Mouse (Mus musculus) liver, embryonic 14.5 days (tissue): ENCODE measurements around the gene Ldlrap1. TPM values are rescaled to one million over a fixed set of nuclear protein-coding genes. Genes with fewer than 3 reads are reported as not detected.
A peak's percentile ranks its signal among the peaks of the same experiment; 100 is the strongest.

ENCODE experiments used
- ATAC-seq: fragments of 200-750 bp; cut with Nextera tagmentation; 2 replicates; pipeline ENCODE4 v1.8.0; 2017; ENCODE audit warnings: moderate number of reproducible peaks, mild to moderate bottlenecking, moderate library complexity; ENCODE audit not compliant: insufficient read depth
- DNase-seq, 3 experiments: peaks; one replicate each; pipeline ENCODE4 v3.0.0-alpha.2; 2012 to 2013; ENCODE audit warnings: low read depth in 3 of 3, low spot score in 3 of 3
- H3K27ac ChIP-seq: fragments of 300-500 bp; sonication (generic); 2 replicates; pipeline ENCODE4 v1.5.1; 2014; ENCODE audit warnings: moderate library complexity, mild to moderate bottlenecking, control low read depth, inconsistent platforms
- H3K27me3 ChIP-seq: fragments of 300-500 bp; sonication (generic); 2 replicates; pipeline ENCODE4 v1.6.1; 2014; ENCODE audit warnings: mild to moderate bottlenecking, low read length, moderate library complexity; ENCODE audit not compliant: control insufficient read depth, insufficient read depth
- H3K36me3 ChIP-seq: fragments of 300-500 bp; sonication (generic); replicated peaks from 2 replicates; pipeline ENCODE4 v1.6.1; 2014; ENCODE audit warnings: low read depth; ENCODE audit not compliant: control insufficient read depth, insufficient read depth
- H3K4me1 ChIP-seq, 2 experiments: fragments of 200-500 bp in 1 of 2; fragments of 300-500 bp in 1 of 2; sonication (generic) in 1 of 2; replicated peaks; 2 replicates each; pipeline ENCODE4 v1.6.1; 2012 to 2014; ENCODE audit warnings: antibody characterized with exemption in 1 of 2, inconsistent platforms in 1 of 2, low read length in 1 of 2; ENCODE audit not compliant: control insufficient read depth in 2 of 2, insufficient read depth in 2 of 2
- H3K4me2 ChIP-seq: fragments of 300-500 bp; sonication (generic); 2 replicates; pipeline ENCODE4 v1.6.1; 2014; ENCODE audit warnings: low read depth, mild to moderate bottlenecking, control low read depth, moderate library complexity
- H3K4me3 ChIP-seq, 2 experiments: fragments of 200-500 bp in 1 of 2; fragments of 300-500 bp in 1 of 2; sonication (generic) in 1 of 2; 2 replicates each; pipeline ENCODE4 v1.5.1; 2012 to 2014; ENCODE audit warnings: low read depth in 2 of 2, low read length in 2 of 2, mild to moderate bottlenecking in 2 of 2, control low read depth in 1 of 2, inconsistent platforms in 1 of 2, moderate library complexity in 1 of 2; ENCODE audit not compliant: insufficient read depth in 1 of 2
- H3K9ac ChIP-seq: fragments of 300-500 bp; sonication (generic); replicated peaks from 2 replicates; pipeline ENCODE4 v1.6.1; 2014; ENCODE audit warnings: mild to moderate bottlenecking, control low read depth, moderate library complexity
- H3K9me3 ChIP-seq: fragments of 300-500 bp; sonication (generic); 2 replicates; pipeline ENCODE4 v1.6.1; 2016; ENCODE audit warnings: low read length, mixed read lengths; ENCODE audit not compliant: control insufficient read depth
- CTCF ChIP-seq: IDR thresholded peaks from 2 replicates; pipeline ENCODE4 v1.5.1; 2016; ENCODE audit warnings: antibody characterized with exemption, low read depth, control low read depth
- EP300 ChIP-seq: IDR thresholded peaks from 2 replicates; pipeline ENCODE4 v1.6.1; 2016; ENCODE audit warnings: antibody characterized with exemption, low read depth
- WGBS: fragments of 180-500 bp; shearing (Covaris S2); extraction: QIAGEN DNeasy Blood & Tissue Kit; methylation state at CpG from one replicate; pipeline ENCODE4 v1.1.7; 2014; ENCODE audit not compliant: insufficient replicate concordance; 5-methylcytosine and 5-hydroxymethylcytosine counted together
- polyA plus RNA-seq, 2 experiments: library from polyadenylated mRNA; depleted of rRNA in 1 of 2; stranded (reverse) in 1 of 2; unstranded in 1 of 2; fragments of >200 nt; fragmentation: Nextera tagmentation in 1 of 2; extraction: Ambion mirVana in 1 of 2; gene quantifications; 2 replicates each; pipeline versions ENCODE4 v1.2.1 to v1.2.3; 2012 to 2014

Ldlrap1 gene
- polyA plus RNA-seq (2012; rRNA removed): 7.0 and 9.1 TPM in 2 replicates
- polyA plus RNA-seq (2014; fragmentation: Nextera tagmentation; extraction: Ambion mirVana): 13.4 and 19.2 TPM in 2 replicates

- no peak for TF ChIP-seq EP300
- Histone ChIP-seq H3K9me3 (no peaks in the 10 kb centered on the region), H3K9ac (peak within 1 kb of the TSS; percentile 82), H3K4me2 (peak within 1 kb of the TSS; percentile 97), H3K4me1 (peaks cover 45% of the 10 kb centered on the region in 2 experiments), H3K4me3 (peak within 1 kb of the TSS; percentile 60 to 83), H3K27me3 (no peaks in the 10 kb centered on the region), H3K27ac (peak within 1 kb of the TSS; percentile 30), H3K36me3 (no peaks in the 10 kb centered on the region)
- peak; percentile 78 for ATAC-seq
- peak; percentile 66 to 68 (median 67) for DNase-seq
- under 1% methylated on average over 78 of the region's 80 CpGs for WGBS
Observed at GRCm38 (mm10) chr4:134767426-134768225, at the start of gene Ldlrap1. Gene Ldlrap1 (minus strand): TSS chr4:134768024.

- no peak for ATAC-seq
- no peak overlapping the region for H3K27ac ChIP-seq
- WGBS: 89% methylated on average over 4 of the region's 4 CpGs
Observed at GRCm38 (mm10) chr4:134814229-134814571, 46.4 kb upstream of the Ldlrap1 start.

GRCm38 (mm10) chr4:134813406-134814228, 45.8 kb upstream of the Ldlrap1 start:
- no peak overlapping the region for H3K27ac ChIP-seq
- H3K36me3 ChIP-seq: peaks cover 33% of the 10 kb centered on the region
- ATAC-seq (no peak), DNase-seq (no peak)
- no peaks in the 10 kb centered on the region for H3K27me3 ChIP-seq
- H3K9me3 ChIP-seq: no peaks in the 10 kb centered on the region
- no peaks in the 10 kb centered on the region for H3K4me1 ChIP-seq
- TF ChIP-seq CTCF (no peak), EP300 (no peak)
- WGBS: 87% methylated on average over 17 of the region's 17 CpGs
- H3K9ac ChIP-seq: no peak overlapping the region
- H3K4me2 ChIP-seq: no peak overlapping the region
- no peak overlapping the region for H3K4me3 ChIP-seq

More at GRCm38 (mm10) chr4:134814229-134814571, 46.4 kb upstream of the Ldlrap1 start:
- no peaks in the 10 kb centered on the region for H3K27me3 ChIP-seq
- H3K4me3 ChIP-seq: no peak overlapping the region
- H3K9ac ChIP-seq: no peak overlapping the region
- no peaks in the 10 kb centered on the region for H3K4me1 ChIP-seq
- no peak for DNase-seq
- peaks cover 27% of the 10 kb centered on the region for H3K36me3 ChIP-seq
- H3K9me3 ChIP-seq: no peaks in the 10 kb centered on the region
- TF ChIP-seq EP300 (no peak), CTCF (no peak)
- no peak overlapping the region for H3K4me2 ChIP-seq

- no peak for DNase-seq
Observed at GRCm38 (mm10) chr4:134804765-134805164, 36.9 kb upstream of the Ldlrap1 start.

GRCm38 (mm10) chr4:134802765-134803164, 34.9 kb upstream of the Ldlrap1 start:
- no peak overlapping the region for H3K4me2 ChIP-seq
- H3K9me3 ChIP-seq: no peaks in the 10 kb centered on the region
- H3K4me3 ChIP-seq: no peak overlapping the region
- H3K27me3 ChIP-seq: no peaks in the 10 kb centered on the region
- H3K4me1 ChIP-seq: no peaks in the 10 kb centered on the region; a peak in 1 of 4 replicates
- no peak overlapping the region for H3K9ac ChIP-seq
- no peak overlapping the region for H3K27ac ChIP-seq
- 85% methylated on average over 3 of the region's 3 CpGs for WGBS
- DNase-seq: no peak
- no peak for TF ChIP-seq CTCF
- TF ChIP-seq EP300: no peak
- H3K36me3 ChIP-seq: peaks cover 56% of the 10 kb centered on the region
- no peak for ATAC-seq

More at GRCm38 (mm10) chr4:134804765-134805164, 36.9 kb upstream of the Ldlrap1 start:
- Histone ChIP-seq H3K36me3 (peaks cover 75% of the 10 kb centered on the region), H3K27ac (no peak overlapping the region), H3K4me3 (no peak overlapping the region), H3K27me3 (no peaks in the 10 kb centered on the region), H3K4me2 (no peak overlapping the region), H3K9me3 (no peaks in the 10 kb centered on the region), H3K9ac (no peak overlapping the region), H3K4me1 (no peaks in the 10 kb centered on the region)
- WGBS: 87% methylated on average over 5 of the region's 5 CpGs
- no peak for ATAC-seq
- TF ChIP-seq EP300: no peak
- TF ChIP-seq CTCF: no peak
